Mouse (Mus musculus) urinary bladder, postnatal 4 days (tissue): Measurements from ENCODE around the gene 1700007K13Rik.
A peak's percentile ranks its signal among the peaks of the same experiment; 100 is the strongest.

Experiments
- DNase-seq, 2 experiments: peaks; one replicate each; pipeline ENCODE4 v3.0.0; 2021 to 2022; ENCODE audit warnings: low spot score in 2 of 2

1700007K13Rik gene

DNA sequence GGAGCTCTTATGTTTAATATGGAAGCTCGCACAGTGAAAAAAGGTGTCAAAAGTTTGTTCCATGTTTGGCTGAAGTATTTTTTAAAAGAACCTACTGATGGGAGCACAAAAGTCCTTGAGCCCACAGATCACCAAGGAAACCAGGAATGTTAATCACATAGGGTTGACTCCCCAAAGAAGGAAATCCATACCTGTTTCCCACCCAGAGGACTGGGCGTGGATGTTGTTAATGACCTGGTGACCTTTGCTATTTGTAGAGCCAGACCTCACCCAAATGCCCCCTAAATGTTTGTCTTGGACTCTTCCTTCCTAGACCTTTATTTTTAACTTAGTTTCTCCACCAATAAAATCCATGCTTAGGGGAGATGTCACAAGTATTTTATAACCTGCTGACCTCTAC is 4.5 kb upstream of the 1700007K13Rik start:
- DNase-seq, result no peak

DNA sequence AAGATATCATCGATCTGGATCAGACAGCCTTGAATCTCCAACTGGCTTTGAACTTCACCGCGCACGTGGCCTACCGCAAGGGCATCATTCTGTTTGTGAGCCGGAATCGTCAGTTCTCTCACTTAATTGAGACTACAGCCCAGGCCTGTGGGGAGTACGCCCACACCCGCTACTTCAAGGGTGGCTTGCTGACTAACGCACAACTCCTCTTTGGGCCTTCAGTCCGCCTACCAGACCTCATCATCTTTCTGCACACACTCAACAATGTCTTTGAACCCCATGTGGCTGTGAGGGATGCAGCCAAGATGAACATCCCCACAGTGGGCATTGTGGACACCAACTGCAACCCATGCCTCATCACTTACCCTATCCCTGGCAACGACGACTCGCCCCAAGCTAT is 3.3 kb upstream of the 1700007K13Rik start:
- DNase-seq, result peak in 1 of 2 experiments; percentile 44

DNA sequence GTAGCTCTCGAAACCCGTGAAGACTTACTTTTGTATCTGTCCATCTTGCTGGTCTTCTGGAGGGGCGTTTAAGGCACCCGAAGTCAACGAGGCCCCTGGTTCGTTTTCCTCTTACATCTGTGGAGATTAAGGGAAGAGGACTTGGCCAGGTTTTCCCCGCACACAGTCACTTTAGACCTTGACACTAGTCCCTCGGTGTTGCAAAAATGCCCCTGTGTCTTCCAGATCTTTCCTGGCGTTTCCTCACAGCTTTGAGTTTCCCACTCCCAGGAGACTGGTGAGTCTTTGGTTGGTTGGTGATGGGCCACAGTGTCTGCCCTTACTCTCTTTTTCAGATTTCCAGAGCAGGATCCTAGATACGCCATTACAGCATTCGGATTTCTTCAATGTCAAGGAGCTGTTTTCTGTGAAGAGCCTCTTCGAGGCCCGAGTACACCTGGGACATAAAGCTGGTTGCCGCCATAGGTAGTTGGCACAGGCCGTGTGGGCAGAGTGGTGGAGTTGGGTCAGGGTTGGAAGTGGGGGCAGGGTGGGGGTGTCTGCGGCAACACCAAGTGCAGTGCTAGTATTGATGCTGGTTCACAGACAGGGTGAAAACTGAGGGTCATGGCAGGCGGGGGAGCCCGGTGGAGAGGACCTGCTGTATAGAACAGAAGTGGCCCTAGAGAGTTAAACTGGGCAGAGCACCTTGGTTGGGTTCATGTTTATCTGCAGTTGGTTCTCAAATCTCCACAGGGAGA is 2.5 kb upstream of the 1700007K13Rik start:
- DNase-seq, result peak in 1 of 2 experiments; percentile 58

DNA sequence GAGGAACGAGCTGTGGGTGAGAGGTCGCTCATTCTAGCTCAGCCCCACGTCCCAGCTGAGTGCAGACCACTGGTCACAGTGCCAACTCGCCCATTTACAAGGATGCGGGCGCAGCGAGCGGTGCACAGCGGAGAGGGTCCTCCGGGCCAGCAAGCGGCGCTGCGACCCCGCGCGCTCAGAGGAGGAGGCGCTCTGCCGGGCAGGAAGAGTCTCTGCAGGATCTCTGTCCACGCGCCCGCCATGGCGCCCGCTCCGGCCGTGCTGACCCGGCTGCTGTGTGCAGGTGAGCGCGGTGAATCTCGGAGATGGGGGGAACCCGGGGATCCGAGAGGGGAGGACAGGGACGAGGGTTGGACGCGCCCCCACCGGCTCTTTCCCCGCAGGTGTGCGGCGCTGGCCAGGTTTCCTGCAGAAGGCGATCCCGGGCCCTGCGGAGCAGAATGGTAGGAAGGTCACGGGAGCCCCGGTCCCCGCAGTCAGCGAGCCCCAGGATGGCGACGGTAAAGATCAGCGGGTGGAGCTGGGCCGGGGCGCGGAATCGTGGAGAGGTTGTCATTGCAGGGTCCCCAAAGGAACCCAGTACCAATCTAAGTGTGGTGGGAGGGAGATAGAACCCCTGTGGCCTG is 1.8 kb upstream of the 1700007K13Rik start, which contains the start of gene Mrps2:
TSS of gene Mrps2 (plus strand) at position 207 of the 626 bp plus-strand sequence.
- DNase-seq, result peak; percentile 81 to 85

DNA sequence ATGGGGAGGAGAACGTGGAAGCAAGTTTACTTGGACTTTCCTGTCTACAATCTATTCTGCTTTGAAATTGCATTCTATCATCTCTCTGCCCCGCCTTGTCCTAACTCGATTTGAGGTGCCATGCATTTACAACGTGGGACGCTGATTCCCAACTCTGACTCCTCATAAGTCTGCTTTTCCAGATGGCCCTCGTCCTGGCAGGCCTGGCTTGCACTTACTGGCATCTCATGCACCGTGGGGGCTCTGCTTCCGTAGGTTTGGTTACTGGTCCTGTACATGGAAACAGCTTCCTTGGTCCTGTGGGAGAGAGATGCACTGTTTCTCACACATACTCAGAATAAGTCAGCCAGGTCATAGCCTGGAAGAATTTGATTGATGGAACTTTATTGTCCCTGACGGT is 1.2 kb downstream of the 1700007K13Rik start:
- DNase-seq, result peak in 1 of 2 experiments; percentile 56

DNA sequence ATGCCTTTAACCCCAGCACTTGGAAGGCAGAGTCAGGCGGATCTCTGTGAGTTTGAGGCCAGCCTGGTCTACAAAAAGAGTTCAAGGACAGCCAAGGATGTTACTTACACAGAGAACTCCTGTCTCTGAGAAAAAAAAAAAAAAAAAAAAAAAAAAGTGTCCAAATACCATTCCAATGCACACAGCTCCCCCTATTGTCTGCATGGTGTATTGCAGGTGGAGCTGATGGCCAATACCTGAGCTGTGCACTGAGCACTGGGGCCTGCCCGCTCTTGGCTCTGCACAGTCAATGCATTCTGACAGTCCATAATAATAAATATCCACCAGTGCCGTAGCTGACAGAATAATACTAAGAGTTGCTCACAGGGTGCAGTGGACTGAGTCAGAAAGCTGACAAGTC is 2.2 kb downstream of the 1700007K13Rik start:
- no peak for DNase-seq

DNA sequence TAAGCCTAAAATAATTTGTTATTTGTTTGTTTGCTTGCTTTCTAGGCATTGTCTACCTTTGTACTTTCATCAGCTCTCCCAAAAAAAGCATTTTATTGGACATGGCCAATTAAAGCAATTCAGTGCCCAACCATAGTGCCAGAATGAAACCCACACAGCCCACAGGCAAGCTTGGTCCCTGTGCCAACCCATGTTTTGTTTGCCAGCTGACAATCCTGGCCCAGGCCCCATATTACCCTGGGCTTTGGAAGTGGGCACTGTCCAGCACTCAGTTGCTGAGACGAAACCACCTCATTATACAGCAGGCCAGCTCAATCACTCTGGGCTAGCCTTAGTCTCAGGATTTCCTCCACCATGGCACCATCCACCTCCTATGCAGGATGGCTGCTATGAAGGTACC is 9.5 kb downstream of the 1700007K13Rik start:
- no peak for DNase-seq

DNA sequence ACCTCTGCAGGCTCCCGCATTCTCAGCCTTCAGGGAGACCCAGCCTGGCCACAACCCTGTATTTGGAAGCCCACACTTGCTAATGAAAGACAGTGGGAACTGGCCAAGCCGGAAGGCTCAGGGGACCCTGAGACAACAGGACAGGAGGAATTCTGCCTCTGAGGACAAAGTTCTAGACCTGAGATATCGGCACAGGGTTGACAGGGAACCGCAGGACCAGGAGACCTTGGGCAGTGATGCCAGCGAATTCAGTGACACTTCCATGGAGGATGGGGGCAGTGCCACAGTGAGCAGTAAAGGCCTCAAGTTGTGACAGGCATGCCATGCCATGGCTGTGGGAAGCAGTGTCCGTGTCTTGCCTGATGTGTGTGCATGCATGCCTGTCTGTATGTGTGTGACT is 12.6 kb downstream of the 1700007K13Rik start:
- no peak for DNase-seq

DNA sequence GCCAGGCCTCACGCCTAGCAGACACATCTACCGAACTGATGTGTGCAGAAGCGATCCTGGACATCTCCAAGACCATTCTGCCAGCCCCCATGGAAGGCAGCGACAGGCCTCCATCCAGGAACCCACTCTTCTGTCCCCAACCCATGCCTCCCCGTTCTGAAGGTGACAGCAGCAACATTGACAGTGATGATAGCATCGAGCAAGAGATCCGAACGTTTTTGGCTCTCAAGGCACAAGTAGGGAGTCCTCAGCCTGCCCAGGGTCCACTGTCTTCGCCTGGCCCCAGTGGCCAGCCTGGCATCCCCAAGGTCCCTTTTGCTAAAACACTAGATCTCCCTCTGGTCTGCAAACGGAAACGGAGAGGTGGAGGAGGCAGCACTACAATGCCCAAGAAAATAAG is 14.5 kb downstream of the 1700007K13Rik start:
- DNase-seq, result no peak

DNA sequence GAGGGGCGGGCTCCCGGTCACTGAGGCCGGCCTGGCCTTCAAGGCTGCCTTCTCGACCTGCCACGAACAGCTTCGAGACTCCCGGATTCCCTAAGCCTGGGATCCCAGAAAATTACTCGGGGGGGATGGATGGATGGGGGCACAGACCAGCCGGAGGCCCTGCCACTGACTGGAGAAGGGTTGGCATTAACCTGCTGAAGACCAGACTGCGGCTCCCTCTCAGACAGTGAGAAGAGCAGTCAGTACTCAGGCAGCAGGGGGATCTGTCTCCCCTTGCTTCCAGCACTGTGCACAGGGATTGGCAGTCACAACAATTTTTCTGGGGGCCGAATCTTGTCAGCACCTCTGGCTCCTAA is 18.8 kb downstream of the 1700007K13Rik start:
- DNase-seq, result no peak

DNA sequence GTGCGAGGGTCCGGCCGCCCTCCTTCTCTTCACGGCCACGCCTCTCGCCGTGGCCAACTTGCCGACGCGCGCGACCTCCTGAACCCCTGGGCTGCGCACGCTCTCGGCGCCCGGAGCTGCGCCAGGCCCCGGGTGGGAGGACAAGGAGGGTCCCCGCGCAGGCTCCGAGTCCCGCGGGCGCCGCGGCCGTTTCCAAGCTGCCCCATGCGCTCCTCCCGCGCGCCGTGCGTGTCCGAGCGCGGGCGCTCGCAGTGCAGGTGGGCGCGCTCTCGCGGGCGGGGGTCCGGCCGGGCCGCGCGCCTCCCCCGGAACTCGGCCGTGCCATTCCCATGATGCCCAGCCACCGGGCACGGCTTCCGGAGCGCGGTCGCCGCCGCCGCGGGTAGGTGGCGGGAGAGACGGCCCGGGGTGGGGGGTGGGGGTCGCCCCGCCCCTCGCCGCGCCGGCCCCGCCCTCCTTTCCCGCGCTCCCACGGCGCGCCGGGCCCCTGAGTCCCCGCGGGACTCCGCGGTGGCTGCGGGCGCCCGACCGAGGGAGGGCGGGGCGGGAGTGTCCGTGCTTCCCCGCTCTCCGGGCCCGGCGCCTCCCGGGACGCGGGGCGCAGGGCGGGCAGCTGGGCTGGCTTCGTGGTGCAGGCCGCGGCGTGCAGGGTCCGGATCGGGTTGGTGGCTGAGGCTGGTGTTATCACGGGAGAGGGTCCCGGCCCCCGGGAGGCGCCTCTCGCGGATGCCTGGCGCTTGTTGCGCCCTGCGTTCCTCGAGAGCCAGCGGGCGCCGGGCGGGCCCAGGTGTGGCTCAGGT is 19.4 kb downstream of the 1700007K13Rik start, which contains the start of gene Ppp1r26:
TSS of gene Ppp1r26 (plus strand) at position 286 of the 800 bp plus-strand sequence.
- no peak for DNase-seq

DNA sequence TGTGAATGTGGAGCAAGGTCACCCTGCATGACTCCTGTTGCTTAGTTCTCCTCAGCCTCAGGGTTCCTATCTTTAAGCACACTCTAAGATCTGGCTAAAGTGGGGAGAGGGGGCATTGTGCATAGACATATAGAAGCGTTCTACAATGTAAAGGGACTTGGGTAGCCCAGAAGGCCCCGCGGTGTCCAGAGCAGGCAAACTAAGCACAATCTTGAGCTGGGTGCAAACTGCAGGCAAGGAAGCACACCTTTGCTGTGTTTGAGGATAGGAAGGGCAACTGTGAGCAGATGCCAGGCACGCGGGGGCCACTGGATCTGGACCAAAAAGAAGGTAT is 20.0 kb downstream of the 1700007K13Rik start:
- DNase-seq, result no peak

DNA sequence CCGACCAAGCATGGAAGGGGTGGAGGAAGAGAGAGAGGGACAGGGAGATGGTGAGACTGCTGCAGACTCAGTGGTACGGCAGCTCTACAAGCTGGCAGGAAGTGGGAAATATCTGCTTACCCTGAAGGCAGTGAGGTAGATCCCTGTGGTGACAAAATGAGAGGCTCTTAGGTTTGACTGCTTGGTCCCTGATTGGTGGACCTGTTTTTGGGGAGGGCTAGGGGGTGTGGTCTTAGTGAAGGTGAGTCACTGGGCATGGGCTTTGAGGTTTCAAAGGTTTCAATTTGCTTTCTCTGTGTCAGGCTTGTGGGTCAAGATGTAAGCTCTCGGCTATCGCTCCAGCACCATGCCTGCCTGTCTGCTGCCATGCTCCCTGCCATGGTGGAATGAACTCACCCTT is 21.1 kb downstream of the 1700007K13Rik start:
- no peak for DNase-seq

DNA sequence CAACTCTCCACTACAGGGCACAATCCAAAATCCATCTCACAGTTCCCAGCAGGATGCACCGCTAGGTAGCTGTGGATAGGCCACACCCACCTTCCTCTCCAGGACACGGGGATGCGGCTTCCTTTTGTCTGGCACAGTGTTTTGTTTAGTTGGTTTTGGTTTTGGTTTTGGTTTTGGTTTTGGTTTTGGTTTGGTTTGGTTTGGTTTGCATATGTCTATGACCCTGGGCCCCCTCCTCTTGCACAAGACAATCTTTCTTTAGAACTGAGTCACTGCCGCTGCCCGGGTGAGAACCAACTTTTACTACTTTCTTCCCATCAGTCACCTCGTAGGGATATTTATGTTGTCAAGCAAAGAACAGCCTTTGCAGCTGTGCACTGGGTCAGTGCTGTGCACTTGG is 25.3 kb downstream of the 1700007K13Rik start:
- DNase-seq, result no peak

DNA sequence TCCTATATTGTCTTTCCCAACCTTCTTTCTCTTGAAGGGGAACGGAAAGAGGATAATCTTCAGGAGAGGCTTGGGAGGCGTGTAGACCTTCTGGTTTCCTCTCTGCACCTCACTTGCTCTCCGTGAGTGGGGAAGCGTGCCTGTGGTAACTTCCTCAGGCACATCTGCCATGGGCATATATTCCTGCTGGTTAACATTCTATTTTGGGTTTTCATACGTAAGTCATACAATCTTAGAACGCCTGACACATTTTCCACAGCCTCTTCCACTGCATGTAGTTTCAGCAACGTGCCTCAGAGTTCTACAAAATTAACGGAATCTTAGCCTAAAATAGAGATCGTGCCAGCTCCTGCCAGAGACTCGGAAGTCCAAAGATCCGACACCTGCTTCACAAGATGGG is 30.7 kb downstream of the 1700007K13Rik start:
- DNase-seq, result no peak

DNA sequence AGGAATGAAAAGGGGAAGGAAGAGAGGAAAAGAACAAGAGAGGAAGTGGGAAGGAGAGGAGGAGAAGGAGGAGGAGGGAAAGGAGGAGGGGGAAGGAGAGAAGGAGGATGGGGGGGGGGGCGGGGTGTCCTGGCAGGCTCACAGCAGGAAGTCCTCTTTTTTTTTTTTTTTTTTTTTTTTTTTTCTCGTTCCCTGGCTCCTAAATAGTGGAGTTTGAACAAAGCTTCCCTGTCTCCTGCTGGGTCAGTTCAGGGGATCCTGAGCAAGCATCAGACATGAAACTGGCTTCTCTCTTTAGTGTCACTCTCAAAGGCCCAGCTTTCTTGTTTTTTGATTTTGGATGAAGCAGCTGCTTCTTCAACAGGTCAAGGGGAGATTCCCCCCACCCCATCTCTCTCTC is 32.6 kb downstream of the 1700007K13Rik start:
- no peak for DNase-seq

DNA sequence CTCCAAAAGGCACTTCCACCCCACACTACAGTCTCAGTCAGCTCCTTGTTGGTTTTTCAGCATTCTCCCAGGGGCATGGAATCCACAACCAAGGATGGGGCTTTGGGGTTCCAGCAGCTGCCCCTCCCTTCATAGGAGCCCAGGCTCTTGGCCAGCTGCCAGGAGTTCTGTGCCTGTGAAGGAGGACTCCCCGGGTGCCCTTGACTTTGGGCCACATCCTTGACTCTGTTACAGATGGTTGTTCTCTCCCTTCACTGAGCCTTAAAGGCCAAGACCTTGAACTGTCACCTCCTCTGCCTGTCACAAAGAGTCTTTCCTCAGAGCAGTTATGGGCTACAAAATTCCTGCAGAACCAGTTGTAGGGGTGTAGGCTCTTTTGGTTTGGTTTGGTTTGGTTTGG is 33.3 kb downstream of the 1700007K13Rik start:
- no peak for DNase-seq

DNA sequence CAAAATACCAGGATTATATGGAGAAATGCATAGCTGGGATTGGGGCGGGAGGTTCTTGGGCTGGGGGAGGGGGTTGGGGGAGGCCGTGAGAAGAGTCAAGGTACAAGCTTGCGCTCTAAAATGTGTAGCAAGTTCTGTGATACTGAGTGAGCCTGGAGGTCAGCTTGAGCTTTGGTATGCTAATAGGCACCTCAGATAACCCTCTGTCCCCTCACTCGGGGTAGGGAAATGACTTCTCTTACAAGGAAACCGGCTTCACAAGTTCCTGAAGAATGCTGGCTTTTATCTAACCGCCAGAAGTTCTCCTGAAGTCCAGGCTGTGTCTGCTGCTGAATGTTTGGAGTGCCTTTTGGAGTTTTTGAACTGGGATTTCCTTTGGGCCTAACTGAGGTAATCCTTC is 35.3 kb downstream of the 1700007K13Rik start:
- DNase-seq, result no peak

DNA sequence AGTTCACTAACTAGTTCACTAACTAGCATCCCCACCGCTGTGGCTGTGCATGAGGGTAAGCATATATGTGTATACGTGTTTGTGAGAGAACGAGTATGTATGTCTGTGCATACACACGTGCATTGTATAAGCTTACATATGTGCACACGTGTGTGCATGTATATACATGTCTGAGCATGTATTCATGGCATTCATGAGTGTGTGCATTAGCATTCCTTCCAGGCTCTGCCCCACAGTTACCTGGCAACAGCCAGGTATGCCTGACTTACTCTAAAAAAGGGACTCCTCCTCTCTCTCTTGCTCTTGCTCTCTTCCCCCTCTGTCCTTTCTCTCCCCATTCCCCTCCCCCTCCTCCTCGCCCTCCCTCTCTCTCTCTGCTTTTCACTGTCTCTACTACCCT is 38.9 kb downstream of the 1700007K13Rik start:
- DNase-seq, result no peak

DNA sequence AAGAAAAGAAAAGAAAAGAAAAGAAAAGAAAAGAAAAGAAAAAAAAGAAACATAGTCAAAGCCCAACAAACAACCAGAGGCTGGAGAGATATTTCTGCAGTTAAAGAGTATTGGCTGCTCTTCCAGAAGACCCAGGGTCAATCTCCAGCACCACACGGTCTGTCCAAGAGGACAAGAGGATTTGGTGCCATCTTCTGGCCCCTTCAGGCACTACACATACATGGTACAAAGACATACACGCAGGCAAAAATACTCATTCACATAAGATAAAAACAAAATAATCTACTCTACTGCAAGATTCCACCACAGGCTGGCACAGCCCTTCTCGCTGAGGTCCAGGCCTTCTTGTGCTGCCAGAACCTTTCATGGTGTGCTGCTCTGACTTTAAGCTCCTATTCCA is 43.0 kb downstream of the 1700007K13Rik start:
- DNase-seq, result no peak

DNA sequence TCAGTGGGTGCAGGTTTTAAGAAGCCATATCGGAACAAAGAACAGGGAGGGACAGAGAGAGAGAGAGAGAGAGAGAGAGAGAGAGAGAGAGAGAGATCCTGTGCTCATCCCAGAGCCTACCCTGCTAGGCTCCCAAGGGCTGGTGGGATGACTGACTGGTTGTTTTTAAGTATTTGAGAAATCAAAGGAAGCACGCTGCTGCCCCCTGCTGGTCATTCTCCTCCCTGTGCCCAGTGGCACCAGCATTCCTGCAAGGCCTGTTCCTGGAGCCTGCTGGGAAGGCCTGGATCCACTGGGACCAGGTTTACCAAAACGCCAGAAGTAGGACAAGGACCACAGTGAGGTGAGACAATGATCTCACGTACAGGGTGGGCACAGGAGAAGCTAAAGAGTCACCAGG is 46.2 kb downstream of the 1700007K13Rik start:
- peak; percentile 73 to 90 for DNase-seq

DNA sequence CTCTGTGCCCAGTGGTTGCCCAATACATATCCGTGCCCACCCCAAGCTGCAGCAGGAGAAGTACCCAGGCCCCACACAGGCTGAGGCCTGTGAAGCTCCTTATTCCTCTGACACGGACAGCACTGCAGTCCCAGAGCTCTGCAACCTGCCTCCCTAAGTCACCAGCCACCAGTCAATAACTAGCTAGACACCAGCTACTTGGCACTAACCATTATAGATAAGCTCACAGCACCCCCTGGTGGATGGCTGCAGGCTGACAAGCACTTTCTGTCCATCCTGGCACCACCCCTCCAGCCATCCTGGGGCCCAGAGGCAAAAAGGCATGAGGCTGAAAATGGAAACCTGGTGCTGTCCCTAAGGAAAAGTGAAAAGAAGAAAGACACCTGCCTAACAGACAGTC is 48.1 kb downstream of the 1700007K13Rik start:
- peak; percentile 76 to 90 for DNase-seq

DNA sequence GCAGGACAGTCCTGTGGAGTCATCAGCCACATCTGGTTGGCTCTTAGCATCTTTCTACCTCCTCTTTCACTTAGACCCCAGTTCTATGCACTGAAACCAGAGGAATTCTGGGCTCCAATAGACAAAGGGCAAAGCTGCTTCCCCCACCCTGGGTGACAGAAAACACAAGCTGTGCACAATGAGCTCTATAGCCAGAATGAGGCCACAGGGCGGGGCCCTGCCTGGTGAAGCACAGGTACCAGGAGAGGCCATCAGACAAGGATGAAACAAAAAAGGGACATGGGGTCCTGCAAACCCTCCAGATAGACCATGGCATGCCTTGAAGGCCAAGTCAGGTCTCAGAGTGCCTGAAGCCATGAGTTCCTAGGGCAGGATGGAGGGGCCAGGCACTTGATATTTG is 49.6 kb downstream of the 1700007K13Rik start:
- DNase-seq, result no peak
